Mouse (Mus musculus): ENCODE measurements at regions not wholly inside any gene's neighbourhood (a gene's known extent, or its start where the extent isn't known, plus 50 kb on each side); places are given as distances from the start of the nearest gene placed in this dataset.

GRCm38 (mm10) chr2:82455743-82456142 is 402.7 kb downstream of the Zfp804a start:
- no peak for ATAC-seq (replicated peaks; ENCODE audit: low FRiP score, low read depth)
- H3K27me3 ChIP-seq (ENCODE audit: insufficient read depth, low read length) = no peaks in the 10 kb centered on the region
- no peak overlapping the region for H3K9ac ChIP-seq (ENCODE audit: low read depth, low read length)
- no peak overlapping the region for H3K4me3 ChIP-seq (replicated peaks; ENCODE audit: low read depth, low read length)
- no peak overlapping the region for H3K27ac ChIP-seq
- no peak for DNase-seq (ENCODE audit: low spot score)
- H3K36me3 ChIP-seq (ENCODE audit: insufficient read depth, low read length) = no peaks in the 10 kb centered on the region
- WGBS = 92% methylated on average over 3 of the region's 3 CpGs
- H3K4me1 ChIP-seq (replicated peaks; ENCODE audit: insufficient read depth, low read length) = no peaks in the 10 kb centered on the region
- no peaks in the 10 kb centered on the region; the same call in 1 of the 2 replicates for H3K9me3 ChIP-seq (replicated peaks; ENCODE audit: low read length)
- H3K4me2 ChIP-seq (ENCODE audit: low read length) = no peak overlapping the region
- no peak for TF ChIP-seq CTCF (IDR thresholded peaks at IDR 0.05; ENCODE audit: low read depth)

Measured in kidney, postnatal 0 days (tissue).